Mouse (Mus musculus) embryonic facial prominence, embryonic 13.5 days (tissue): ENCODE results near the gene Pde4dip. TPM values are rescaled to one million over a fixed set of nuclear protein-coding genes. Genes with fewer than 3 reads are reported as not detected.

ENCODE experiments used
- ATAC-seq: fragments of 200-750 bp; cut with Nextera tagmentation; 2 replicates; pipeline ENCODE4 v1.8.0; 2017; ENCODE audit warnings: low read depth; ENCODE audit not compliant: insufficient number of reproducible peaks, insufficient read depth, low FRiP score, low TSS enrichment
- H3K27ac ChIP-seq: fragments of 300-500 bp; sonication (generic); 2 replicates; pipeline ENCODE4 v1.5.1; 2015; ENCODE audit warnings: moderate library complexity, mild to moderate bottlenecking, inconsistent platforms
- H3K27me3 ChIP-seq: fragments of 300-500 bp; sonication (generic); 2 replicates; pipeline ENCODE4 v1.6.1; 2015; ENCODE audit warnings: mild to moderate bottlenecking, inconsistent platforms
- H3K36me3 ChIP-seq: fragments of 300-500 bp; sonication (generic); 2 replicates; pipeline ENCODE4 v1.6.1; 2015; ENCODE audit warnings: mild to moderate bottlenecking, inconsistent platforms
- H3K4me1 ChIP-seq: fragments of 300-500 bp; sonication (generic); 2 replicates; pipeline ENCODE4 v1.6.1; 2015; ENCODE audit warnings: inconsistent platforms
- H3K4me2 ChIP-seq: fragments of 300-500 bp; sonication (generic); 2 replicates; pipeline ENCODE4 v1.6.1; 2015; ENCODE audit warnings: moderate library complexity, mild to moderate bottlenecking, inconsistent platforms
- H3K4me3 ChIP-seq: fragments of 300-500 bp; sonication (generic); 2 replicates; pipeline ENCODE4 v1.5.1; 2015; ENCODE audit warnings: mild to moderate bottlenecking, inconsistent platforms
- H3K9ac ChIP-seq: fragments of 300-500 bp; sonication (generic); 2 replicates; pipeline ENCODE4 v1.6.1; 2015; ENCODE audit warnings: mild to moderate bottlenecking, inconsistent platforms
- H3K9me3 ChIP-seq: fragments of 300-500 bp; sonication (generic); 2 replicates; pipeline ENCODE4 v1.6.1; 2016; ENCODE audit warnings: inconsistent platforms
- WGBS: fragments of 180-500 bp; shearing (Covaris S2); methylation state at CpG from one replicate; pipeline ENCODE4 v1.1.7; 2015; ENCODE audit warnings: mixed read lengths; 5-methylcytosine and 5-hydroxymethylcytosine counted together
- polyA plus RNA-seq: library from polyadenylated mRNA; unstranded; fragments of >200 nt; fragmentation: Nextera tagmentation; extraction: Ambion mirVana; gene quantifications from 2 replicates; pipeline ENCODE4 v1.2.1, GENCODE M21; 2015

Gene Pde4dip
- 21.9 and 27.7 TPM in 2 replicates for polyA plus RNA-seq

GRCm38 (mm10) chr3:97888168-97888901 lies at the start of gene Pde4dip:
Gene Pde4dip, minus strand, starts transcription at chr3:97888707.
- WGBS, result 1% methylated on average over 44 of the region's 44 CpGs
- peaks cover 41% of the 10 kb centered on the region for H3K27me3 ChIP-seq
- H3K4me2 ChIP-seq, result peak within 1 kb of the TSS; percentile 96
- no peaks in the 10 kb centered on the region for H3K36me3 ChIP-seq
- H3K27ac ChIP-seq, result no peak within 1 kb of the TSS
- peaks cover 8% of the 10 kb centered on the region for H3K4me1 ChIP-seq
- H3K9ac ChIP-seq, result peak within 1 kb of the TSS; percentile 70
- no peaks in the 10 kb centered on the region for H3K9me3 ChIP-seq
- ATAC-seq, result no peak
- H3K4me3 ChIP-seq, result peak within 1 kb of the TSS; percentile 52

DNA sequence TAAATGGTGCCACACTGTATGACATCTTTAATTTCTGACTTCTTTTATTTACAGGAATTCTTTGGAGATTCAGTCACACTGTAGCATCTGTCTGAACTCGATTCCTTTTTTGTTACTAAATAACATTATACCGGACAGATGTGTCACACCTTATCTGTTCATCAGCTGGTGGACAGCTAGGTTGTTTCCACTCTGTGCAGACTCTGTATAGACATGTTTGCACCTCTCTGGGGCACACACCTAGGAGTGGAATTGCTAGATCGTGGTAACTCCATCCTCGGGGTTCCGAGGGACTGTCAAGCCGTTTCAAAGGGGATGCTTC lies 49.4 kb upstream of the Pde4dip start:
- Histone ChIP-seq H3K27ac (no peak overlapping the region), H3K27me3 (peaks cover 4% of the 10 kb centered on the region; the same call in 1 of the 2 replicates), H3K36me3 (no peaks in the 10 kb centered on the region), H3K9ac (0 out of 2 replicates have a peak overlapping the region, but pooled peaks have one; percentile 16), H3K4me2 (no peak overlapping the region), H3K4me3 (no peak overlapping the region), H3K4me1 (peaks cover 73% of the 10 kb centered on the region), H3K9me3 (no peaks in the 10 kb centered on the region)
- no peak for ATAC-seq
- WGBS, result 56% methylated on average over 6 of the region's 6 CpGs

DNA sequence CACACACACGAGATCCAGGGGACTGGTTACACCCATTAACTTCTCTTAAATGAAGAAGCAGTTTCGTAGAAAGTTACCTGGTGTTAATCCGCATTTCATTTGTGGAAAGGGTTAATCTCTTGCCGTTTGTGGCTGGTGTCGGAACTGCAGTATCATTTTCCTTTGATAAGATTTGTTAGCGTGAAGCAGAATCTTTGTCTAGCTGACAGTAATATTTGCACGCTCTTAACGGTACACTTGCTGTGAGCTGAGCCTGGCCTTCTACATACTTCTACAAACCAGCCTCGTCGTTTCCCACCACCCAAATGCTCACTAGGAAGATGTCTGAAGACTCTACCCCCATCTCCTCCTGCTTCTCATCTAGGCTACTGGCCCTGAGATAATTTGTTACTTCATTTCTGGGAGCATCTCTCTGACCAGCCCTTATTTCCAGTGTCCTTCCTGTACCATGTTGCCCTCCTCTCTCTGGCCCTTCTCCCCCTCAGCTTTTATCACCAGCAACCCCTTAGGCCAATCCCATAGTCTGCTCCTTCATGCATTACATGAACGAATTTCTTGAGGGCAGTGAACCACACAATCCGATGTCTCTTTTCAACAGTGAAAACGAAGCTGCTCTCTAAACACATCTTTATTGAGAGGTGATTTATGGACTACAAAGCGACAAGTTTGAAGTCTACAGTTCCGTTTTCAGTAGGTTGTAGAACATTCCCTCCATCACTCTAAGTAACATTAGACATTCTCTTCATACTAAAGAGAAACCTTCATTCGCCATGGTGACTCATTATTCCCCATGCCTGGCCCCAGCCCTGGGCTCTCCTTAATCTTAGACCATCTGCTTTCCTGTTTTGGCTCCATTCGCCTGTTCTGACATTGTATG lies 48.8 kb upstream of the Pde4dip start:
- H3K4me3 ChIP-seq, result no peak overlapping the region
- H3K27me3 ChIP-seq, result peaks cover 4% of the 10 kb centered on the region; the same call in 1 of the 2 replicates
- H3K9ac ChIP-seq, result no peak overlapping the region
- no peak overlapping the region for H3K4me2 ChIP-seq
- no peak overlapping the region for H3K27ac ChIP-seq
- H3K36me3 ChIP-seq, result no peaks in the 10 kb centered on the region
- WGBS, result 49% methylated on average over 17 of the region's 17 CpGs
- no peaks in the 10 kb centered on the region for H3K9me3 ChIP-seq
- peaks cover 73% of the 10 kb centered on the region for H3K4me1 ChIP-seq
- no peak for ATAC-seq

DNA sequence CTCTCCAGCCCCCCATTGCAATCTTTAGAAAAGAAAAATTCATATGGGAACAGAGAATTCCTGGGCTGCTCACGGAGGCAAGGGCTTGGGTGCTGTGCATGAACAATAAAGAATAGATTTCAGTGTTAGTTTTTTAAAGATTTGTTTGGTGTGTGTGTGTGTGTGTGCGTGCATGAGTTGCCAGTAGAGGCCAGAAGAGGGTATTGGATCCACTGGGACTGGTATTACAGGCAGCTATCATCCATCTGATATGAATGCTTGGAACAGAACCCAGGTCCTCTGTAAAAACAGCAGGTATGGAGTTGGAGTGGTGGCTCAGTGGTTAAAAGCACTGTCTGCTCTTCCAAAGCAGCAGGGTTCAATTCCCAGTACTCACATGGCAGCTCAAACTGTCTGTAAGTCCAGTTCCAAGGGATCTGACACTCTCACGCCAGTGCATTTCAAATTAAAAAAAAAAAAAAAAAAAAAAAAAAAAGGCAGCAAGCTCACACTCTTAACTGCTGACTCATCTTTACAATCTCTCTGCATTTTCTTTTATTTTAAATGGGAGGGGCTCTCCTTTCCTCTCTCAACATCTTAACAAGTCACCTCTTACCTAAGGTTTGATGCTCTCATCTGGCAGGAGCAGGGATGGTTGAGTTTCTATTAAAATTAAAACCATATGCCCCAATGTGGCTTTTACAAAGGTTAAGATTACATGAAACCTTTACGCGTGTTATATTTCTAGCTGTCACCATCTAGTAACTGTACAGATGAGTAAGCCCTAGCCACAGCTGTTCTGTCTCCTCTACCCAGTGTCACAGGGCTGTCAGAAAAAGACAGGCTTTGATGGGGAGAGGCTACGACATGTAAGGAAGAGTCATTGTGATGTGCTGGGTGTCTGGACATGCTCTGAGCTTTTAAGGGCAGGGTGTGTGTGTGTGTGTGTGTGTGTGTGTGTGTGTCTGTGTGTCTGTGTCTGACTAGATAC lies 46.1 kb upstream of the Pde4dip start:
- no peak for ATAC-seq
- no peaks in the 10 kb centered on the region for H3K36me3 ChIP-seq
- no peak overlapping the region for H3K9ac ChIP-seq
- no peak overlapping the region for H3K4me3 ChIP-seq
- H3K4me1 ChIP-seq, result peaks cover 74% of the 10 kb centered on the region
- WGBS, result 59% methylated on average over 6 of the region's 6 CpGs
- peaks cover 4% of the 10 kb centered on the region; the same call in 1 of the 2 replicates for H3K27me3 ChIP-seq
- H3K9me3 ChIP-seq, result no peaks in the 10 kb centered on the region
- no peak overlapping the region for H3K4me2 ChIP-seq
- H3K27ac ChIP-seq, result peak overlapping the region; percentile 11; the same call in 1 of the 2 replicates

DNA sequence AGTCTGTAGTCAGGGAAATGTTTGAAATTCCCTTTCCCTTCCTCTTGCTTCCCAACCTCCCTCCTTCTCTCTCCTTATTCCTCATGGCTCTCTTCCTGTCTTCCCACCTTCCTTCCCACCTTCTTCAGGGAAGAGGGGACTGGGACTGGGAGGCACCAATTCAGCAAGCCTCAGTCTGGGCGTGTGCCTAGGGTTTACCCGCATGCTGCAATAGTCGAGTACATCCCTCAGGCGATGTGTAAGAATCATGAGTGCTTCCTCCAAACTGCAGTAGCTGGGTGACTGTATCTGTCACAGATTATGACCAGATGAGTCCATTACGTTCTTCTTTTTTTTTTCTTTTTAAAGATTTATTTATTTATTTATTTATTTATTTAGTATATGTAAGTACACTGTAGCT lies 45.3 kb upstream of the Pde4dip start:
- no peak overlapping the region for H3K4me3 ChIP-seq
- no peak overlapping the region for H3K9ac ChIP-seq
- no peaks in the 10 kb centered on the region for H3K36me3 ChIP-seq
- H3K4me1 ChIP-seq, result peaks cover 72% of the 10 kb centered on the region
- ATAC-seq, result no peak
- peaks cover 4% of the 10 kb centered on the region; the same call in 1 of the 2 replicates for H3K27me3 ChIP-seq
- WGBS, result 55% methylated on average over 5 of the region's 5 CpGs
- H3K9me3 ChIP-seq, result no peaks in the 10 kb centered on the region
- no peak overlapping the region for H3K4me2 ChIP-seq
- H3K27ac ChIP-seq, result no peak overlapping the region; the same call in 1 of the 2 replicates

- Histone ChIP-seq H3K9ac (no peak overlapping the region), H3K9me3 (no peaks in the 10 kb centered on the region), H3K27me3 (peaks cover 4% of the 10 kb centered on the region; the same call in 1 of the 2 replicates), H3K36me3 (no peaks in the 10 kb centered on the region), H3K27ac (peak overlapping the region; percentile 16; the same call in 1 of the 2 replicates), H3K4me2 (0 out of 2 replicates have a peak overlapping the region, but pooled peaks have one; percentile 46), H3K4me3 (no peak overlapping the region), H3K4me1 (peaks cover 70% of the 10 kb centered on the region)
- WGBS, result 26% methylated on average over 6 of the region's 6 CpGs
- ATAC-seq, result no peak
These were observed 44.7 kb upstream of the Pde4dip start for GRCm38 (mm10) chr3:97933251-97933650.

DNA sequence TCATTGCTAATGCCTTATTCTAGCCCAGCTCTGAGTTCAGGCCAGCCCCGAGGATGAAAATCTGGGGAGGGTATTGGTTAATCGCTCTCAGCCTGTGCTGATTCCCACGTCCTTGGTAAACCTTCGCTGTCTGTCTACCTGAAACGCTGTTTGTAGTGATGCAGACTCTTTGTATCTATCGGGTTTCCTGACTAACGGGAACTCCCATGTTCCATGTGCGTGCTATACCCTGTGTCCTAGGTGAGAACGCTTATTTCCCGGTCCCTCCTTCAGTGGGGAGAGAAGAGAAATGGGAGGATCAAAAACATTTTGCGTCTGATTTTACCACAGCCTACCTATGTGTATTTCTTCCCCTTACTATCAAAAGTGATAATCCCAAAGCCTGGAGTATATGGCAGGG lies 44.3 kb upstream of the Pde4dip start:
- Histone ChIP-seq H3K4me3 (no peak overlapping the region), H3K4me1 (peaks cover 67% of the 10 kb centered on the region), H3K36me3 (no peaks in the 10 kb centered on the region), H3K27me3 (peaks cover 4% of the 10 kb centered on the region; the same call in 1 of the 2 replicates), H3K27ac (no peak overlapping the region), H3K4me2 (peak overlapping the region; percentile 46; the same call in 1 of the 2 replicates), H3K9me3 (no peaks in the 10 kb centered on the region), H3K9ac (no peak overlapping the region)
- no peak for ATAC-seq
- WGBS, result 30% methylated on average over 11 of the region's 11 CpGs

- Histone ChIP-seq H3K36me3 (no peaks in the 10 kb centered on the region), H3K9me3 (no peaks in the 10 kb centered on the region), H3K4me2 (peak overlapping the region; percentile 46), H3K4me1 (peaks cover 60% of the 10 kb centered on the region), H3K4me3 (0 out of 2 replicates have a peak overlapping the region, but pooled peaks have one; percentile 3), H3K9ac (peak overlapping the region; percentile 27), H3K27ac (no peak overlapping the region), H3K27me3 (peaks cover 4% of the 10 kb centered on the region; the same call in 1 of the 2 replicates)
- 13% methylated on average over 10 of the region's 10 CpGs for WGBS
- ATAC-seq, result no peak
These were observed 43.6 kb upstream of the Pde4dip start for GRCm38 (mm10) chr3:97932131-97932530.

DNA sequence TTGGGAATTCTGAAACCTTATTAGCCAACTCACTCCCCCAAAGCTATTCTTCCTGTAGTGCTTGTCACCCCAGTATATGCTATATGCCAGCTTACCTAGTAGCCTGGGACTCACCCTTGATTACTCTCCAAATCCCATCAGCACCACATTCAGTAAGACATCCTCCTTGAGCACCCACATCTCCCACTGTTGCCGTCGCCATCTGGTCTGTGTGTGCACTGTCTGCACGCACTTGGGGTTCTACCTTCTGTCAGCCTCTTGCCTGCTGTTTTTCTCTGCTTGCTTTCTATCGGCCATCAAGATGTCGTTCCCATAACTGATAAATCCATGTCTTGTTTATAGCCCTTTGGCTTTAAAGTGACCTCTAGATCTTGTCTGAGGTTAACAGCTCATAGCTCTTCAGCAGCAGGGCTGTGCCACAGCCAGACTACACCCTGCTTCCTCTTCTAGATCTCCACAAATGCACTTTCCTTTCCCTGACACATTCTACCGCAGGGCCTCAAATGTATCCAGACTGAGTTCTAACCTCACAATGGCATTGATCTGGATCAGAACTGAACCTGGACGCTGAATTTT lies 42.9 kb upstream of the Pde4dip start:
- no peaks in the 10 kb centered on the region for H3K36me3 ChIP-seq
- no peak overlapping the region for H3K9ac ChIP-seq
- H3K27ac ChIP-seq, result no peak overlapping the region
- ATAC-seq, result no peak
- H3K4me3 ChIP-seq, result no peak overlapping the region
- H3K4me1 ChIP-seq, result peaks cover 58% of the 10 kb centered on the region
- WGBS, result 77% methylated on average over 7 of the region's 7 CpGs
- H3K9me3 ChIP-seq, result no peaks in the 10 kb centered on the region
- peaks cover 4% of the 10 kb centered on the region; the same call in 1 of the 2 replicates for H3K27me3 ChIP-seq
- H3K4me2 ChIP-seq, result no peak overlapping the region

DNA sequence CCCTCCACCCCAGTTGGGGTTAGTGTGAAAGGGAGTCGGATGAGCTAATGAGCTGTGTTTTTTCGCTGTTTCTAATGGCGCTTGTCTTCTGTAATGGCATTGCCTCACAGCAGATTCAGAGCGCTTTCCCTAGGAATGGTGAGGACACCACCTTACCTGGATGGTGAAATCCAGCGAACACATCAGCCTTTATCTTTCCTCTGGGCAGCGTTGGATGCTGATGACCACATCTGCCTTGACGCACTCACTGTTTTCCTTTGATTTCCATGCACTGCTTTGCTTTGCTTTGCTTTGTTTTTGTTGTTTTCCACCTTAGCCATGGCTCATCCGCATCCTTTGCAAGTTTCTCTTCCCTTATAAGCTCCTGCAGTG lies 42.3 kb upstream of the Pde4dip start:
- no peaks in the 10 kb centered on the region for H3K36me3 ChIP-seq
- no peak overlapping the region for H3K9ac ChIP-seq
- H3K4me3 ChIP-seq, result no peak overlapping the region
- H3K27me3 ChIP-seq, result peaks cover 4% of the 10 kb centered on the region; the same call in 1 of the 2 replicates
- H3K9me3 ChIP-seq, result no peaks in the 10 kb centered on the region
- peak overlapping the region; percentile 32 for H3K4me2 ChIP-seq
- peaks cover 58% of the 10 kb centered on the region for H3K4me1 ChIP-seq
- ATAC-seq, result no peak
- H3K27ac ChIP-seq, result no peak overlapping the region
- 76% methylated on average over 8 of the region's 8 CpGs for WGBS
